13 mouse cellular contexts compared by ENCODE assay signal in genomic region chr12:71959351-71959991, GRCm38 (mm10).
A peak's percentile ranks its signal among the peaks of the same experiment; 100 is the strongest.
DNase-seq lines count a peak whose midpoint lies in the region; ATAC-seq lines count a peak whose summit lies in the region.
"Had no signal": no experiment of that assay in that cellular context is flagged by ENCODE, and none has a peak within 500 bp of the region (broad histone marks: within the 10 kb centered on the region; RNA-seq: fewer than 3 reads in every experiment).

No protein-coding gene starts in this region.

- WGBS in forebrain, embryonic 15.5 days = 25% methylated on average over 6 of the region's 6 CpGs
- WGBS in forebrain, embryonic 11.5 days = 37% methylated on average over 6 of the region's 6 CpGs
- 13% methylated on average over 6 of the region's 6 CpGs for WGBS in hindbrain, embryonic 13.5 days

- no peaks in the 10 kb centered on the region for H3K27me3 ChIP-seq in forebrain, embryonic 15.5 days
- no peaks in the 10 kb centered on the region for H3K27me3 ChIP-seq in forebrain, embryonic 11.5 days (ENCODE audit: control insufficient read depth, insufficient read depth, low read length)
- no peaks in the 10 kb centered on the region for H3K27me3 ChIP-seq in hindbrain, embryonic 13.5 days
- H3K27me3 ChIP-seq: lung, embryonic 15.5 days; neural tube, embryonic 12.5 days had no signal

- no peak for DNase-seq in forebrain, embryonic 11.5 days (ENCODE audit: low spot score)
- peak; percentile 56 for DNase-seq in ES-CJ7 (ENCODE audit: low read depth, low spot score)
- DNase-seq in embryo, embryonic 10 days (ENCODE audit: low spot score) = peak; percentile 60
- no peak for DNase-seq in right cerebral cortex, postnatal 25 days
- no peak for DNase-seq in urinary bladder, adult 18-20 months (ENCODE audit: low spot score in 2 of 2)
- no peak for DNase-seq in frontal cortex, postnatal 14 days (ENCODE audit: low spot score in 2 of 2)
- DNase-seq: cerebellum, adult 9-10 months; right cerebral cortex, postnatal 14 days had no signal

- no peak overlapping the region for H3K9ac ChIP-seq in forebrain, embryonic 15.5 days (replicated peaks)
- no peak overlapping the region for H3K9ac ChIP-seq in forebrain, embryonic 11.5 days (ENCODE audit: low read length)
- no peak overlapping the region for H3K9ac ChIP-seq in hindbrain, embryonic 13.5 days
- H3K9ac ChIP-seq: lung, embryonic 15.5 days; neural tube, embryonic 12.5 days had no signal

- 0 out of 2 replicates have a peak, but pooled peaks have one; percentile 36 for ATAC-seq in forebrain, embryonic 15.5 days (replicated peaks)
- no peak for ATAC-seq in forebrain, embryonic 11.5 days (replicated peaks; ENCODE audit: low FRiP score)
- ATAC-seq in hindbrain, embryonic 13.5 days (ENCODE audit: low FRiP score) = peak; percentile 73

- no peak overlapping the region for H3K4me2 ChIP-seq in forebrain, embryonic 15.5 days (replicated peaks)
- H3K4me2 ChIP-seq in forebrain, embryonic 11.5 days (ENCODE audit: low read depth, low read length, severe bottlenecking) = no peak overlapping the region
- H3K4me2 ChIP-seq in hindbrain, embryonic 13.5 days = no peak overlapping the region
- H3K4me2 ChIP-seq: lung, embryonic 15.5 days; neural tube, embryonic 12.5 days had no signal

- H3K9me3 ChIP-seq in forebrain, embryonic 15.5 days = no peaks in the 10 kb centered on the region
- H3K9me3 ChIP-seq in forebrain, embryonic 11.5 days (ENCODE audit: control insufficient read depth, low read length) = no peaks in the 10 kb centered on the region
- no peaks in the 10 kb centered on the region for H3K9me3 ChIP-seq in hindbrain, embryonic 13.5 days
- H3K9me3 ChIP-seq: lung, embryonic 15.5 days; neural tube, embryonic 12.5 days had no signal

- H3K27ac ChIP-seq in forebrain, embryonic 15.5 days (replicated peaks) = peak overlapping the region; percentile 52
- H3K27ac ChIP-seq in forebrain, embryonic 11.5 days (ENCODE audit: low read depth, low read length) = no peak overlapping the region
- peak overlapping the region; percentile 69 for H3K27ac ChIP-seq in hindbrain, embryonic 13.5 days
- H3K27ac ChIP-seq: lung, embryonic 15.5 days; neural tube, embryonic 12.5 days; stomach, postnatal 0 days had no signal

- H3K36me3 ChIP-seq in forebrain, embryonic 15.5 days = peaks cover 17% of the 10 kb centered on the region
- no peaks in the 10 kb centered on the region; the same call in 1 of the 2 replicates for H3K36me3 ChIP-seq in forebrain, embryonic 11.5 days (ENCODE audit: control insufficient read depth, insufficient read depth, low read length)
- peaks cover 49% of the 10 kb centered on the region for H3K36me3 ChIP-seq in hindbrain, embryonic 13.5 days

- no peak overlapping the region for H3K4me3 ChIP-seq in forebrain, embryonic 15.5 days
- no peak overlapping the region for H3K4me3 ChIP-seq in forebrain, embryonic 11.5 days (ENCODE audit: low read depth, low read length)
- no peak overlapping the region for H3K4me3 ChIP-seq in hindbrain, embryonic 13.5 days
- H3K4me3 ChIP-seq: lung, embryonic 15.5 days; neural tube, embryonic 12.5 days had no signal

- H3K4me1 ChIP-seq in forebrain, embryonic 15.5 days = peaks cover 36% of the 10 kb centered on the region
- 0 out of 2 replicates have a peak, but pooled peaks cover 3% of the 10 kb centered on the region for H3K4me1 ChIP-seq in forebrain, embryonic 11.5 days (replicated peaks; ENCODE audit: control insufficient read depth, insufficient read depth, low read length)
- peaks cover 21% of the 10 kb centered on the region for H3K4me1 ChIP-seq in hindbrain, embryonic 13.5 days (replicated peaks)
- H3K4me1 ChIP-seq: lung, embryonic 15.5 days had no signal

Comparison
In these comparisons a context has a peak if more than half of its experiments do, and no peak if none do; other contexts are left out.
1. DNase-seq: peak in ES-CJ7 (single experiment) and embryo, embryonic 10 days (single experiment); none in forebrain, embryonic 11.5 days (single experiment), right cerebral cortex, postnatal 25 days (single experiment), urinary bladder, adult 18-20 months (0 of 2) and frontal cortex, postnatal 14 days (0 of 2).